Mouse (Mus musculus) neural tube, embryonic 11.5 days (tissue): ENCODE results near the gene Kdm2b. TPM values are rescaled to one million over a fixed set of nuclear protein-coding genes. Genes with fewer than 3 reads are reported as not detected.

Experiments
- ATAC-seq: fragments of 200-750 bp; cut with Nextera tagmentation; 2 replicates; pipeline ENCODE4 v1.8.0; 2017; ENCODE audit warnings: moderate number of reproducible peaks, mild to moderate bottlenecking, moderate TSS enrichment, moderate library complexity; ENCODE audit not compliant: insufficient read depth, low FRiP score, low TSS enrichment
- DNase-seq: peaks from one replicate; pipeline ENCODE4 v3.0.0-alpha.2; 2015; ENCODE audit warnings: low spot score
- H3K27ac ChIP-seq: fragments of 300-500 bp; sonication (generic); 2 replicates; pipeline ENCODE4 v1.5.1; 2014; ENCODE audit warnings: low read depth, mild to moderate bottlenecking, low read length
- H3K27me3 ChIP-seq: fragments of 300-500 bp; sonication (generic); 2 replicates; pipeline ENCODE4 v1.6.1; 2014; ENCODE audit warnings: mild to moderate bottlenecking, low read length, mixed read lengths; ENCODE audit not compliant: control insufficient read depth, insufficient read depth
- H3K36me3 ChIP-seq: fragments of 300-500 bp; sonication (generic); 2 replicates; pipeline ENCODE4 v1.6.1; 2014; ENCODE audit warnings: mild to moderate bottlenecking, low read length, moderate library complexity, mixed read lengths; ENCODE audit not compliant: control insufficient read depth, insufficient read depth
- H3K4me1 ChIP-seq: fragments of 300-500 bp; sonication (generic); 2 replicates; pipeline ENCODE4 v1.6.1; 2014; ENCODE audit warnings: low read length, mixed read lengths; ENCODE audit not compliant: control insufficient read depth, insufficient read depth
- H3K4me2 ChIP-seq: fragments of 300-500 bp; sonication (generic); 2 replicates; pipeline ENCODE4 v1.6.1; 2014; ENCODE audit warnings: low read depth, mild to moderate bottlenecking, moderate library complexity
- H3K4me3 ChIP-seq: fragments of 300-500 bp; sonication (generic); 2 replicates; pipeline ENCODE4 v1.5.1; 2014; ENCODE audit warnings: low read depth, low read length
- H3K9ac ChIP-seq: fragments of 300-500 bp; sonication (generic); 2 replicates; pipeline ENCODE4 v1.6.1; 2014; ENCODE audit warnings: mild to moderate bottlenecking, low read length
- H3K9me3 ChIP-seq: fragments of 300-500 bp; sonication (generic); 2 replicates; pipeline ENCODE4 v1.6.1; 2016; ENCODE audit warnings: low read length; ENCODE audit not compliant: control insufficient read depth
- WGBS: fragments of 180-500 bp; shearing (Covaris S2); extraction: QIAGEN DNeasy Blood & Tissue Kit; methylation state at CpG from one replicate; pipeline ENCODE4 v1.1.7; 2014; 5-methylcytosine and 5-hydroxymethylcytosine counted together
- polyA plus RNA-seq: library from polyadenylated mRNA; unstranded; fragments of >200 nt; fragmentation: Nextera tagmentation; extraction: Ambion mirVana; gene quantifications from 2 replicates; pipeline ENCODE4 v1.2.1, GENCODE M21; 2014

Kdm2b gene
- polyA plus RNA-seq, 1 experiment from 2014 or later = 70.3 TPM

- no peaks in the 10 kb centered on the region for H3K9me3 ChIP-seq
- no peaks in the 10 kb centered on the region for H3K36me3 ChIP-seq
- DNase-seq (no peak), ATAC-seq (no peak)
- 56% methylated on average over 2 of the region's 2 CpGs for WGBS
- no peak overlapping the region for H3K9ac ChIP-seq
- H3K27ac ChIP-seq = no peak overlapping the region
- no peak overlapping the region for H3K4me3 ChIP-seq
- no peaks in the 10 kb centered on the region for H3K27me3 ChIP-seq
- H3K4me2 ChIP-seq = no peak overlapping the region
- peaks cover 3% of the 10 kb centered on the region; the same call in 1 of the 2 replicates for H3K4me1 ChIP-seq
These were observed 99.2 kb downstream of the Kdm2b start for GRCm38 (mm10) chr5:122890396-122890795.

GRCm38 (mm10) chr5:122888612-122889214 lies 100.9 kb downstream of the Kdm2b start:
- Histone ChIP-seq H3K9ac (no peak overlapping the region), H3K4me2 (no peak overlapping the region), H3K27ac (no peak overlapping the region), H3K4me1 (peaks cover 3% of the 10 kb centered on the region; the same call in 1 of the 2 replicates), H3K9me3 (no peaks in the 10 kb centered on the region), H3K4me3 (no peak overlapping the region), H3K36me3 (no peaks in the 10 kb centered on the region; the same call in 1 of the 2 replicates), H3K27me3 (no peaks in the 10 kb centered on the region)
- WGBS = 91% methylated on average over 16 of the region's 16 CpGs
- no peak for DNase-seq
- ATAC-seq = no peak

GRCm38 (mm10) chr5:122887926-122888611 lies 101.6 kb downstream of the Kdm2b start:
- no peak overlapping the region for H3K27ac ChIP-seq
- no peak overlapping the region for H3K4me2 ChIP-seq
- WGBS = 57% methylated on average over 8 of the region's 8 CpGs
- H3K9me3 ChIP-seq = no peaks in the 10 kb centered on the region
- no peaks in the 10 kb centered on the region for H3K27me3 ChIP-seq
- H3K4me3 ChIP-seq = no peak overlapping the region
- no peaks in the 10 kb centered on the region; the same call in 1 of the 2 replicates for H3K36me3 ChIP-seq
- peaks cover 3% of the 10 kb centered on the region; the same call in 1 of the 2 replicates for H3K4me1 ChIP-seq
- ATAC-seq (no peak), DNase-seq (no peak)
- H3K9ac ChIP-seq = no peak overlapping the region

GRCm38 (mm10) chr5:122887033-122887432 lies 102.6 kb downstream of the Kdm2b start:
- no peak for ATAC-seq
- WGBS = 93% methylated on average over 9 of the region's 9 CpGs
- Histone ChIP-seq H3K27ac (no peak overlapping the region), H3K4me2 (no peak overlapping the region), H3K27me3 (no peaks in the 10 kb centered on the region), H3K4me1 (peaks cover 3% of the 10 kb centered on the region; the same call in 1 of the 2 replicates), H3K9me3 (no peaks in the 10 kb centered on the region), H3K36me3 (no peaks in the 10 kb centered on the region; the same call in 1 of the 2 replicates), H3K4me3 (no peak overlapping the region), H3K9ac (no peak overlapping the region)
- DNase-seq = no peak

GRCm38 (mm10) chr5:122884594-122885348 lies 104.9 kb downstream of the Kdm2b start:
- no peak for DNase-seq
- Histone ChIP-seq H3K4me3 (no peak overlapping the region), H3K9ac (no peak overlapping the region), H3K4me1 (peaks cover 3% of the 10 kb centered on the region; the same call in 1 of the 2 replicates), H3K4me2 (no peak overlapping the region), H3K36me3 (peaks cover 8% of the 10 kb centered on the region), H3K27me3 (no peaks in the 10 kb centered on the region), H3K9me3 (no peaks in the 10 kb centered on the region), H3K27ac (no peak overlapping the region)
- ATAC-seq = no peak
- WGBS = 92% methylated on average over 7 of the region's 7 CpGs

GRCm38 (mm10) chr5:122883652-122884235 lies 105.9 kb downstream of the Kdm2b start:
- Histone ChIP-seq H3K4me3 (no peak overlapping the region), H3K27ac (no peak overlapping the region), H3K9ac (no peak overlapping the region), H3K4me1 (peaks cover 3% of the 10 kb centered on the region; the same call in 1 of the 2 replicates), H3K27me3 (no peaks in the 10 kb centered on the region), H3K36me3 (peaks cover 11% of the 10 kb centered on the region), H3K9me3 (no peaks in the 10 kb centered on the region), H3K4me2 (no peak overlapping the region)
- no peak for DNase-seq
- ATAC-seq = no peak
- 69% methylated on average over 2 of the region's 2 CpGs for WGBS

- Histone ChIP-seq H3K27me3 (no peaks in the 10 kb centered on the region), H3K4me2 (no peak overlapping the region), H3K36me3 (peaks cover 12% of the 10 kb centered on the region), H3K4me1 (no peaks in the 10 kb centered on the region), H3K4me3 (no peak overlapping the region), H3K9ac (no peak overlapping the region), H3K27ac (no peak overlapping the region), H3K9me3 (no peaks in the 10 kb centered on the region)
- WGBS = 89% methylated on average over 9 of the region's 9 CpGs
- DNase-seq = no peak
- no peak for ATAC-seq
These were observed 106.4 kb downstream of the Kdm2b start for GRCm38 (mm10) chr5:122883237-122883636.

- H3K9me3 ChIP-seq = no peaks in the 10 kb centered on the region
- ATAC-seq (no peak), DNase-seq (no peak)
- no peak overlapping the region for H3K4me2 ChIP-seq
- no peaks in the 10 kb centered on the region for H3K27me3 ChIP-seq
- H3K36me3 ChIP-seq = peaks cover 16% of the 10 kb centered on the region
- no peak overlapping the region for H3K27ac ChIP-seq
- H3K9ac ChIP-seq = no peak overlapping the region
- no peak overlapping the region for H3K4me3 ChIP-seq
- WGBS = 94% methylated on average over 18 of the region's 18 CpGs
- no peaks in the 10 kb centered on the region for H3K4me1 ChIP-seq
These were observed 107.2 kb downstream of the Kdm2b start for GRCm38 (mm10) chr5:122882256-122883050.
